Mouse (Mus musculus) erythroblast, embryonic 14.5 days (primary cell): ENCODE data around the gene Add3.

Experiments used
- GATA1 ChIP-seq: IDR thresholded peaks from 2 replicates; pipeline ENCODE4 v1.6.1; 2012; ENCODE audit warnings: low read length, inconsistent platforms, mixed read lengths
- TAL1 ChIP-seq: IDR thresholded peaks from 3 replicates; pipeline ENCODE4 v1.6.1; 2012; ENCODE audit warnings: low read length, inconsistent platforms, mixed read lengths

DNA sequence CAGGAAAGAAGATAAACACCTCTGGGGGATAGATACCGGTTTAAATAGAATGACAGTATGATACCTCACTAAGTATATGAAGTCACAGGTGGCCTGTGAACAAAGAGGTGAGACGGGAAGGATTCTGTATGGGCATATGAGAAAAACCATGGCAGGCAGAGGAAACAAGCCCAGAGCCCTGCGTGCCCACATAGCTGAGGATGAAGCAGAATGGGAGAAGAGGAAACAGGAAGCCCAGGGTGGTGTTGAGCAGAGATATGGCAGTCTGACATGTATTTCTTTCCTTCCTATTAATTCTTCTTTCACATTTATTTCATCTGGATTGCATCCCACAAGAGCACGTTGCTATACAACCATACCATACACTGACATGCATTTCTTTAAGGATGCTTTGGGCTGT is 12.9 kb downstream of the Add3 start:
- TF ChIP-seq GATA1 (no peak), TAL1 (no peak)
